Mouse (Mus musculus) neural tube, embryonic 13.5 days (tissue): Measurements from ENCODE around the gene Gabra2. TPM values are rescaled to one million over a fixed set of nuclear protein-coding genes. Genes with fewer than 3 reads are reported as not detected.

Experiments
- ATAC-seq: fragments of 200-750 bp; cut with Nextera tagmentation; 2 replicates; pipeline ENCODE4 v1.8.0; 2017; ENCODE audit warnings: low read depth, mild to moderate bottlenecking, moderate TSS enrichment, moderate library complexity
- H3K27ac ChIP-seq: fragments of 300-500 bp; sonication (generic); replicated peaks from 2 replicates; pipeline ENCODE4 v1.5.1; 2015; ENCODE audit warnings: moderate library complexity, mild to moderate bottlenecking, inconsistent platforms
- H3K27me3 ChIP-seq: fragments of 300-500 bp; sonication (generic); 2 replicates; pipeline ENCODE4 v1.6.1; 2015; ENCODE audit warnings: mild to moderate bottlenecking, inconsistent platforms
- H3K36me3 ChIP-seq: fragments of 300-500 bp; sonication (generic); 2 replicates; pipeline ENCODE4 v1.6.1; 2015; ENCODE audit warnings: mild to moderate bottlenecking, inconsistent platforms
- H3K4me1 ChIP-seq: fragments of 300-500 bp; sonication (generic); replicated peaks from 2 replicates; pipeline ENCODE4 v1.6.1; 2015; ENCODE audit warnings: inconsistent platforms
- H3K4me2 ChIP-seq: fragments of 300-500 bp; sonication (generic); 2 replicates; pipeline ENCODE4 v1.6.1; 2015; ENCODE audit warnings: inconsistent platforms, mild to moderate bottlenecking, moderate library complexity
- H3K4me3 ChIP-seq: fragments of 300-500 bp; sonication (generic); 2 replicates; pipeline ENCODE4 v1.5.1; 2015; ENCODE audit warnings: mild to moderate bottlenecking, inconsistent platforms
- H3K9ac ChIP-seq: fragments of 300-500 bp; sonication (generic); 2 replicates; pipeline ENCODE4 v1.6.1; 2015; ENCODE audit warnings: moderate library complexity, mild to moderate bottlenecking, inconsistent platforms
- H3K9me3 ChIP-seq: fragments of 300-500 bp; sonication (generic); 2 replicates; pipeline ENCODE4 v1.6.1; 2016; ENCODE audit warnings: inconsistent platforms
- WGBS: fragments of 180-500 bp; shearing (Covaris S2); methylation state at CpG from one replicate; pipeline ENCODE4 v1.1.7; 2015; 5-methylcytosine and 5-hydroxymethylcytosine counted together
- polyA plus RNA-seq: library from polyadenylated mRNA; unstranded; fragments of >200 nt; fragmentation: Nextera tagmentation; extraction: Ambion mirVana; gene quantifications from 2 replicates; pipeline ENCODE4 v1.2.1, GENCODE M21; 2015

Gene Gabra2
- polyA plus RNA-seq, 1 experiment from 2014 or later, result 22.3 TPM

DNA sequence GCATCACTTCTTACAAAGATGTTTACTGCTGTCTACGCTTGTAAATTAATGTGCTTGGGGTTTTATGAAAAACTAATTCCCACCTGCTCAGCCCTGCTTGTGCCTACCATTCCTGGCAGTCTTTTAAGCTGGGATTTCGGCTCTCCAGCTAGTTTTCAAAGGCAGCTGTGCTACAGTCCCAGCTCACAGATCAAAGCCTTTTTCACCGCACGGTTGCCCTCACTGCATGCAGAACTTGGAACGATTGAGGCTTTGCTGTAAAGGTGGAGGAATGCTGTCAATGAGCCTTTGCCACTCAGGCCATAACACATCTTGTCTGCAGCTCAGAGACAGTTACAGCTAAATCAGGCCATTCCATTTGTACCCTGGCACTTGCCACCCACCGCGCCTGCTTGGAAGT is 37.6 kb downstream of the Gabra2 start:
- 53% methylated on average over 7 of the region's 7 CpGs for WGBS
- H3K4me1 ChIP-seq, result no peaks in the 10 kb centered on the region
- H3K27ac ChIP-seq, result no peak overlapping the region
- no peak for ATAC-seq
- no peak overlapping the region for H3K9ac ChIP-seq
- H3K4me2 ChIP-seq, result no peak overlapping the region
- no peak overlapping the region for H3K4me3 ChIP-seq
- H3K36me3 ChIP-seq, result no peaks in the 10 kb centered on the region
- H3K27me3 ChIP-seq, result no peaks in the 10 kb centered on the region
- H3K9me3 ChIP-seq, result no peaks in the 10 kb centered on the region

DNA sequence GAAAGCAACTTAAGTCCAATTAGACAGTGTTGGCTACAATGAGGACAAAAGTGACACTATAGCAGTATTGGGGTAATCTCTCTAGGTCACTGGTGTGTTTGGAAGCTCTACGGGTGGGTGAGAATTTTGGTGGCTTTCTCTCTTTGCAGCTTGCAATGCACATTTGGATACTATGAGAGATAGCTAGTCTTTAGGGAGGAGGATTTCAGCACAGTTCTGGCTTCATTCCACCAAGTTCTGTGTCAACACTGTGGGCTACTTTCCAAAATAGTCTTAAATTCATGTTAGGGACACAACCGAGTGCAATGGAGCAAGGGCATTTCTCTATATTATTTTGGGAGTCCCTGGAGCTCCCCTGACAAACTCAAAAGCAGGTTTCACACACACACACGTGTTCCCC is 58.3 kb downstream of the Gabra2 start:
- no peaks in the 10 kb centered on the region for H3K36me3 ChIP-seq
- no peaks in the 10 kb centered on the region for H3K9me3 ChIP-seq
- no peak overlapping the region for H3K9ac ChIP-seq
- no peak overlapping the region for H3K27ac ChIP-seq
- no peak overlapping the region for H3K4me3 ChIP-seq
- no peaks in the 10 kb centered on the region for H3K27me3 ChIP-seq
- WGBS, result 75% methylated on average over 3 of the region's 3 CpGs
- H3K4me2 ChIP-seq, result no peak overlapping the region
- no peak for ATAC-seq
- no peaks in the 10 kb centered on the region for H3K4me1 ChIP-seq

DNA sequence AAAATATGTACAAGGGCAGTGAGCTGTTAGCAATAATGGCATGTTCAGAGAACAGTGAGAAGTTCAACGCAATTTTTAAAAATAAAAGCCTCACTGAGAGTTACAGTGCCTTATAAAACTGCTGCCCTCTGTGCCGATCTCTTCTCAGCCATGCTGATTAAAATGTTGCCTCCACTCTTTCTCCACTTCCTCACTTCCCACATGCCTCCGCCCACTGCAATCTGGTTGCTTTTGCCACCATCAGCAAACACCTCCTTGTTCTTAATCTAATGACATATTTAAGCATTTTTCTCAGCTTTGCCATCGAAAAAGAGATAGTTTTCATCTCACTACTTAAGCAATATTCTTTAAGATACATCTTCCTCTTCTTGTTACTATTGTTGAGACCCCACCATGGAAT is 69.7 kb downstream of the Gabra2 start:
- 76% methylated on average over 4 of the region's 4 CpGs for WGBS
- no peak overlapping the region for H3K27ac ChIP-seq
- H3K27me3 ChIP-seq, result no peaks in the 10 kb centered on the region
- no peaks in the 10 kb centered on the region for H3K9me3 ChIP-seq
- H3K4me3 ChIP-seq, result no peak overlapping the region
- H3K9ac ChIP-seq, result no peak overlapping the region
- no peak overlapping the region for H3K4me2 ChIP-seq
- H3K4me1 ChIP-seq, result no peaks in the 10 kb centered on the region
- no peaks in the 10 kb centered on the region for H3K36me3 ChIP-seq
- no peak for ATAC-seq

DNA sequence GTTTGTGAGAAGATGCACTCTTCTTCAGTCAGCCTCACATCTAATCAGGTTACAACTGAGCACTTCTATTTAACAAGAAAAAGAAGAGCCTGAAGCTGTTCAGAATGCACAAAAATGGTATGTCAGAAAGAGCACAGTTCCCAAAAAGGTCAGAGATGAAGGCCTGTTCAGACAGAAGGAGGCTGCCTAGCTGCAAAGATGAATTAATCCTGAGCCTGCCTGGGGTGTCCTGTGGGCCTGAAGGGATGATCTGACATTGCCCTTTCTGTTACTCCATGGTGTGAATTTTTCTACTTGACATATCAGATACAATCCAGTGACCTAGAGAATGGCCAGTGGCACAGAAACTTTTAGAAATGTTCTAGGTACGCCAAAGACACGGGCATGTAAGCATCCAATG is 83.9 kb downstream of the Gabra2 start:
- Histone ChIP-seq H3K36me3 (no peaks in the 10 kb centered on the region), H3K9ac (no peak overlapping the region), H3K4me1 (no peaks in the 10 kb centered on the region; the same call in 1 of the 2 replicates), H3K4me3 (no peak overlapping the region), H3K27me3 (no peaks in the 10 kb centered on the region), H3K27ac (no peak overlapping the region), H3K9me3 (no peaks in the 10 kb centered on the region), H3K4me2 (no peak overlapping the region)
- ATAC-seq, result no peak
- 69% methylated on average over 2 of the region's 2 CpGs for WGBS

DNA sequence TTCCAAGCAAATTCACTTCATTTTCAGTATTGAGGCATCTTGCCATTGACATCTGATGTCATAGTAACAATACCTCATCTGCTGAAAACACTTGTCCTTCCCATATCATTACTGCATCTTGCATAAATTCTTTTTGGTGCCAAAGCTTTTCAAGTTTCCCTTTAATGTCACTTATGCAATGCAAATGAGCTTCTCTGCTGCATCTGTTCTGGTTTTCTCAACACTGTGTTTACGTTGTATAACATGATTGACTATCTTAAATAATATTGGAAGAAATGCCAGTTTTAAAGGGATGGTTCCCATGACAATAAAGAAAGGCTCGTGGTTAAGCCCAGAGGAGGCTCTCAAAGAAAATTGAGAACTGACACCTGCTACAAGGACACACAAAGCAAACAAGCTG is 84.4 kb downstream of the Gabra2 start:
- 23% methylated on average over 2 of the region's 2 CpGs for WGBS

DNA sequence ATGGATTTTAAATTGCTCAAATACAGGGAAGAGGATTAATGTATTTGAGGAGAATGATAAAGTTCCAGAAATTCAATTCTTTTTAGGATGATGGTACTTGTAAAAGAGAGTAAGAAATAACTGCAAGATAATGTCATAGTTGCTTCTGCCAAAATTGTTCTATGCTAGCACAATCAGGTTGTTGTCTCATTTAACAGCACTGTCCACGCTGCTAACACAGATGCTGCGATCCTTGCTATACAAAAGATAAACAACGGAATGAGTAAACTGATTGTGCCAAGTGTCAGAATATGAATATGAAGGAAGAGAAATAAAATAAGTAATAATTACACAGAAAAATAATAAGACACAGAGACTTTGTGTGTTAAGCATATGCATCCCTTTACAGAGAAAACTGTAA is 84.9 kb downstream of the Gabra2 start:
- H3K4me3 ChIP-seq, result no peak overlapping the region

More for the DNA sequence above, 84.4 kb downstream of the Gabra2 start:
- Histone ChIP-seq H3K27ac (no peak overlapping the region), H3K36me3 (no peaks in the 10 kb centered on the region), H3K4me2 (no peak overlapping the region), H3K4me1 (no peaks in the 10 kb centered on the region; the same call in 1 of the 2 replicates), H3K9me3 (no peaks in the 10 kb centered on the region), H3K27me3 (no peaks in the 10 kb centered on the region), H3K9ac (no peak overlapping the region), H3K4me3 (no peak overlapping the region)
- ATAC-seq, result no peak

DNA sequence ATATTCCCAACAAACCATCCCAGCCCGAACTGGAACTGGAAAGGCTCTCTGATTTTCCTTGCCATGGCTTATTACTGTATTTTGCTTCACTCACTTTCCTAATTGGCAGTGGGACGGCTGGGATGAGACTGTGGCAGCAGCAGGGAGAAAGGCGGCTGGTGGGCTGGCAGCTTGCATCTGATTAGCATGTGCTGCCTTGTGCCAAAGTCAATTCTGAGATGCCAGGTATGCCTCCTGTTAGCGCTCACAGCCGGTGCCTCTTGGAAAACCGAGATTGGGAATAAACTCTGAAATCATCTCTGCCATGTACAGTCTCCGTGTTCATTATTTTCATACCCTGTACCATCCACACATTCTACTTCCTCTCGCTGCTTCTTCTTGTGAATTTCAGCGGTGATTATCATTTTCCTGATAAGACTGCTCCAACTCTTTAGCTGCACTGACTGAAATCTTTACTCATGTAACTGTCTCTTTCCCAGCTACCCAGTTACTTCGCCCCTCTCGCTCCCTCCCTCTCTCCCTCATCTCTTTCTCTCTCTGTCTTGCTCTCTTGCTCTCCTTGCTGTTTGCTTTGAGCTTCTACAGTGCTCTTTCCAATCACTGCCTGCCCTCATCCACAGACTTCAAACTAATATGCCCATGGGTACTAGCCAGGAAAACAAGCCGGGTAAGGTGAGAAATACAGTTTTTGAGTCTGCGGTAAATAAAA is 99.9 kb downstream of the Gabra2 start:
- Histone ChIP-seq H3K4me3 (no peak overlapping the region), H3K9me3 (no peaks in the 10 kb centered on the region), H3K27ac (no peak overlapping the region), H3K36me3 (no peaks in the 10 kb centered on the region), H3K9ac (no peak overlapping the region), H3K27me3 (no peaks in the 10 kb centered on the region), H3K4me1 (no peaks in the 10 kb centered on the region), H3K4me2 (no peak overlapping the region)
- WGBS, result 81% methylated on average over 13 of the region's 13 CpGs
- no peak for ATAC-seq

More for the DNA sequence above, 84.9 kb downstream of the Gabra2 start:
- ATAC-seq, result no peak
- Histone ChIP-seq H3K4me2 (no peak overlapping the region), H3K9me3 (no peaks in the 10 kb centered on the region), H3K27me3 (no peaks in the 10 kb centered on the region), H3K4me1 (no peaks in the 10 kb centered on the region; the same call in 1 of the 2 replicates), H3K9ac (no peak overlapping the region), H3K36me3 (no peaks in the 10 kb centered on the region), H3K27ac (no peak overlapping the region)
- WGBS, result 90% methylated on average over 3 of the region's 3 CpGs

DNA sequence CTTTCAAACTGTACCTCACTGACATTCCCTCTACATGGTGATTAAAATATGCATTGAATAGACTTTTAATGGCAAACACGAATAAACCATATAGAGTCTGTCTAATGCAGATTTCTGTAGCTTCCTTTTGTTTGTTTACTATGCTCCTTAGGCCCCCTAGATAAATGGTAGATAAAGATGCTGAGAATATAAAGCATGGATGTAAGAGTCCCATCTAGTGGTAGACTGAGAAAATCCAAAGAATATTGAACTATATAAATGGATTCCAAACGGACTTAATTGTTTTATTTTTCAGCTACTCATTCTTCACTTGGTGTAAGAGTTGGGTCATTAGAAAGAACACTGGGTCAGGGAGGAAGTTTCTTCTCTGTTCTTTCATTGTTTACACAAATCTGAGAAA is 102.4 kb downstream of the Gabra2 start:
- H3K9ac ChIP-seq, result no peak overlapping the region
- no peaks in the 10 kb centered on the region for H3K9me3 ChIP-seq
- ATAC-seq, result no peak
- H3K27me3 ChIP-seq, result no peaks in the 10 kb centered on the region
- no peaks in the 10 kb centered on the region for H3K36me3 ChIP-seq
- no peak overlapping the region for H3K27ac ChIP-seq
- H3K4me2 ChIP-seq, result no peak overlapping the region
- no peak overlapping the region for H3K4me3 ChIP-seq
- WGBS, result 59% methylated on average over 2 of the region's 2 CpGs
- H3K4me1 ChIP-seq, result no peaks in the 10 kb centered on the region

DNA sequence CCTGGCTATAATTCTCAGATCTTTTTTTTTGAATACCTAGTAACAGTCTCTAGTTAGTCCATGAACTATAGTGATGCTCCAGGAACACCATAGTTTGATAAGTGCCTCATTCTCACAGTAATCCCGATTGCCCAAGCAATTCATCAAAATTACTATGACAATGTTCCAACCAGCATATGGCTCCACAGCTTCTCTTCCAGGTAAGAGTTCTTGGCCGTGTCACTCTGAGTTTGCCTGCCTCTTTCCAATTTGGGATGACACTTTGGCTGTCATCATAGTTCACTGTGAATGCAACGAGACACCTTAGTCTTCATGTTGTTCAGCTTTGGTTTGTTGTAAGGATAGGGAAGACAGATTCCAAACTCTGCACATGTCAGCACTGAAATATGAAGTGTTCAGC is 104.8 kb downstream of the Gabra2 start:
- WGBS, result 92% methylated on average over 3 of the region's 3 CpGs
- no peaks in the 10 kb centered on the region for H3K4me1 ChIP-seq
- no peaks in the 10 kb centered on the region for H3K27me3 ChIP-seq
- H3K36me3 ChIP-seq, result no peaks in the 10 kb centered on the region
- H3K27ac ChIP-seq, result no peak overlapping the region
- no peak overlapping the region for H3K4me2 ChIP-seq
- H3K9me3 ChIP-seq, result no peaks in the 10 kb centered on the region
- ATAC-seq, result no peak
- no peak overlapping the region for H3K9ac ChIP-seq
- no peak overlapping the region for H3K4me3 ChIP-seq
